Mouse (Mus musculus) erythroblast, adult 5-6 weeks (primary cell): ENCODE data around the gene Prm2. TPM values are rescaled to one million over a fixed set of nuclear protein-coding genes. Genes with fewer than 3 reads are reported as not detected.
A peak's percentile ranks its signal among the peaks of the same experiment; 100 is the strongest.
"Not testable (repeated sequence)": the region's sequence is repeated elsewhere in the genome, so short reads cannot be mapped to it uniquely, and the experiment has no call there.

Experiments used
- ATAC-seq: replicated peaks from 2 replicates; pipeline ENCODE4 v1.8.0; 2016; ENCODE audit warnings: moderate number of reproducible peaks, mild to moderate bottlenecking, moderate TSS enrichment, inconsistent platforms; ENCODE audit not compliant: poor library complexity, low FRiP score, severe bottlenecking
- total RNA-seq, 2 experiments: library from RNA; stranded (forward) in 1 of 2; stranded (reverse) in 1 of 2; fragments of 150-400 nt in 1 of 2; fragments of 200-764, 138-1000 nt in 1 of 2; gene quantifications; 2 replicates each; pipeline versions ENCODE4 v1.2.3 to v1.2.4; 2015 to 2017; ENCODE audit warnings: low replicate concordance in 2 of 2

Gene Prm2
- total RNA-seq, 2 experiments from 2014 or later, result not detected

- no peak for ATAC-seq
Measured at GRCm38 (mm10) chr16:10813726-10814125, 17.8 kb upstream of the Prm2 start.

GRCm38 (mm10) chr16:10812865-10813371 lies 17.0 kb upstream of the Prm2 start, which contains the start of gene Gm11172:
TSS of gene Gm11172 (plus strand) at chr16:10812915.
- no peak for ATAC-seq

- no peak for ATAC-seq
Measured at GRCm38 (mm10) chr16:10810376-10810775, 14.4 kb upstream of the Prm2 start.

GRCm38 (mm10) chr16:10805789-10806527 lies 10.0 kb upstream of the Prm2 start, which contains the start of gene Prm1:
TSS of gene Prm1 (minus strand) at chr16:10805839.
- no peak for ATAC-seq

- ATAC-seq, result not testable (repeated sequence)
Measured at GRCm38 (mm10) chr16:10802420-10802819, 6.5 kb upstream of the Prm2 start.

GRCm38 (mm10) chr16:10790702-10791101 lies 5.2 kb downstream of the Prm2 start, which contains the start of gene Prm3:
TSS of gene Prm3 (minus strand) at chr16:10790914.
- no peak for ATAC-seq

GRCm38 (mm10) chr16:10788866-10789265 lies 7.1 kb downstream of the Prm2 start:
- no peak for ATAC-seq

- no peak for ATAC-seq
Measured at GRCm38 (mm10) chr16:10788271-10788670, 7.7 kb downstream of the Prm2 start, which contains the start of gene Tnp2. TSS of gene Tnp2 (minus strand) at chr16:10788660.

- no peak for ATAC-seq
Measured at GRCm38 (mm10) chr16:10787548-10788058, 8.3 kb downstream of the Prm2 start.

GRCm38 (mm10) chr16:10786782-10787547 lies 9.0 kb downstream of the Prm2 start:
- no peak for ATAC-seq

GRCm38 (mm10) chr16:10786288-10786687 lies 9.6 kb downstream of the Prm2 start:
- ATAC-seq, result peak; percentile 77

- peak; percentile 77 for ATAC-seq
Measured at GRCm38 (mm10) chr16:10785371-10786231, 10.3 kb downstream of the Prm2 start, which contains the start of gene Socs1. TSS of gene Socs1 (minus strand) at chr16:10785536.

GRCm38 (mm10) chr16:10784793-10785370 lies 11.1 kb downstream of the Prm2 start:
- ATAC-seq, result peak; percentile 58

- ATAC-seq, result no peak
Measured at GRCm38 (mm10) chr16:10783883-10784792, 11.8 kb downstream of the Prm2 start.

- no peak for ATAC-seq
Measured at GRCm38 (mm10) chr16:10783451-10783850, 12.5 kb downstream of the Prm2 start.

- ATAC-seq, result no peak
Measured at GRCm38 (mm10) chr16:10783152-10783434, 12.8 kb downstream of the Prm2 start.

- no peak for ATAC-seq
Measured at GRCm38 (mm10) chr16:10782377-10783151, 13.4 kb downstream of the Prm2 start.
